Mouse (Mus musculus) heart, postnatal 0 days (tissue): ENCODE data around the gene Olfr1042. TPM values are rescaled to one million over a fixed set of nuclear protein-coding genes. Genes with fewer than 3 reads are reported as not detected.

ENCODE experiments used
- ATAC-seq: fragments of 200-750 bp; cut with Nextera tagmentation; 2 replicates; pipeline ENCODE4 v1.8.0; 2017; ENCODE audit warnings: low read depth, moderate number of reproducible peaks, moderate library complexity; ENCODE audit not compliant: insufficient read depth
- DNase-seq: peaks from one replicate; pipeline ENCODE4 v3.0.0-alpha.2; 2016; ENCODE audit warnings: low spot score
- H3K27ac ChIP-seq: fragments of 300-500 bp; sonication (generic); 2 replicates; pipeline ENCODE4 v1.5.1; 2014; ENCODE audit warnings: low read depth, mild to moderate bottlenecking
- H3K27me3 ChIP-seq: fragments of 300-500 bp; sonication (generic); 2 replicates; pipeline ENCODE4 v1.6.1; 2014; ENCODE audit warnings: low read length, mixed read lengths; ENCODE audit not compliant: control insufficient read depth, insufficient read depth
- H3K36me3 ChIP-seq: fragments of 300-500 bp; sonication (generic); replicated peaks from 2 replicates; pipeline ENCODE4 v1.6.1; 2014; ENCODE audit warnings: low read length, mixed read lengths; ENCODE audit not compliant: control insufficient read depth, insufficient read depth
- H3K4me1 ChIP-seq: fragments of 300-500 bp; sonication (generic); 2 replicates; pipeline ENCODE4 v1.6.1; 2014; ENCODE audit warnings: antibody characterized with exemption; ENCODE audit not compliant: control insufficient read depth, insufficient read depth
- H3K4me2 ChIP-seq: fragments of 300-500 bp; sonication (generic); 2 replicates; pipeline ENCODE4 v1.6.1; 2014; ENCODE audit warnings: low read depth, mild to moderate bottlenecking, low read length, moderate library complexity
- H3K4me3 ChIP-seq: fragments of 300-500 bp; sonication (generic); 2 replicates; pipeline ENCODE4 v1.5.1; 2014; ENCODE audit warnings: low read depth, low read length
- H3K9ac ChIP-seq: fragments of 300-500 bp; sonication (generic); replicated peaks from 2 replicates; pipeline ENCODE4 v1.6.1; 2014; ENCODE audit warnings: low read depth, low read length, mixed read lengths
- H3K9me3 ChIP-seq: fragments of 300-500 bp; sonication (generic); replicated peaks from 2 replicates; pipeline ENCODE4 v1.6.1; 2016; ENCODE audit warnings: low read length; ENCODE audit not compliant: control insufficient read depth
- CTCF ChIP-seq: IDR thresholded peaks from 2 replicates; pipeline ENCODE4 v1.5.1; 2016; ENCODE audit warnings: antibody characterized with exemption, control low read depth, low read depth
- EP300 ChIP-seq: IDR thresholded peaks from 2 replicates; pipeline ENCODE4 v1.6.1; 2016; ENCODE audit warnings: antibody characterized with exemption, low read depth
- WGBS: fragments of 180-500 bp; shearing (Covaris S2); extraction: QIAGEN DNeasy Blood & Tissue Kit; methylation state at CpG from one replicate; pipeline ENCODE4 v1.1.7; 2014; 5-methylcytosine and 5-hydroxymethylcytosine counted together
- polyA plus RNA-seq: library from polyadenylated mRNA; unstranded; fragments of >200 nt; fragmentation: Nextera tagmentation; extraction: Ambion mirVana; gene quantifications from 2 replicates; pipeline ENCODE4 v1.2.1, GENCODE M21; 2015
- total RNA-seq: library from RNA; depleted of rRNA; stranded (reverse); fragments of >200 nt; gene quantifications from 2 replicates; pipeline ENCODE4 v1.2.3, GENCODE M21; 2014; ENCODE audit warnings: low replicate concordance; rRNA removed

Gene Olfr1042
- total and polyA plus RNA-seq, 2 experiments from 2014 or later: not detected

GRCm38 (mm10) chr2:86167422-86167821 is 5.8 kb upstream of the Olfr1042 start, which contains the start of gene Olfr1043:
Gene Olfr1043, minus strand, starts transcription at chr2:86167522.
- Histone ChIP-seq H3K36me3 (no peaks in the 10 kb centered on the region), H3K27ac (no peak within 1 kb of the TSS), H3K9ac (no peak within 1 kb of the TSS), H3K4me2 (no peak within 1 kb of the TSS), H3K9me3 (no peaks in the 10 kb centered on the region), H3K4me3 (no peak within 1 kb of the TSS), H3K4me1 (no peaks in the 10 kb centered on the region), H3K27me3 (no peaks in the 10 kb centered on the region)
- TF ChIP-seq CTCF (no peak), EP300 (no peak)
- WGBS: 73% methylated on average over 2 of the region's 2 CpGs
- ATAC-seq (no peak), DNase-seq (no peak)

- H3K9me3 ChIP-seq: no peaks in the 10 kb centered on the region
- H3K9ac ChIP-seq: no peak within 1 kb of the TSS
- H3K36me3 ChIP-seq: no peaks in the 10 kb centered on the region
- ATAC-seq: no peak
- no peak within 1 kb of the TSS for H3K4me3 ChIP-seq
- no peak within 1 kb of the TSS for H3K4me2 ChIP-seq
- no peaks in the 10 kb centered on the region for H3K27me3 ChIP-seq
- TF ChIP-seq CTCF (no peak), EP300 (no peak)
- no peak within 1 kb of the TSS for H3K27ac ChIP-seq
- no peak for DNase-seq
- WGBS: 59% methylated on average over 1 of the region's 1 CpGs
- H3K4me1 ChIP-seq: no peaks in the 10 kb centered on the region
Observed at GRCm38 (mm10) chr2:86146632-86147031, 15.0 kb downstream of the Olfr1042 start, which contains the start of gene Olfr1040. Gene Olfr1040, minus strand, starts transcription at chr2:86146732.

DNA sequence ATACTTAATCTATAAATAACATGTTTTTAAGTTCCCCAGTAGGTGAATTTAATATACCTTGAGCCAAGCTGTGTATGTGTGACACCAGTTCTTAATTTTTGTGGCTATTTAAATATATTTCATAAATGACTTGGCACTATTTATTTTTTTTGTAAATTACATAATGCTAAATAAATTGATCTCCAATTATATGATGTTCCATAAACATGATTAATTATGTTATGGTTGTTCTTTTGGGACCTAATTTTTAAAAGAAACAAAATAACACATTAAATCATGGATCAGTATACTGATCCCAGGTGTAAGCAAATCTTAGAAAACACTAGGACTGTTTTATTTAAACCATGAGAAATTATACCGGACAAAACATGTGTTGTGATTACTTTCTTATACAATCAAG is 25.8 kb downstream of the Olfr1042 start, which contains the start of gene Olfr1039:
Gene Olfr1039, minus strand, starts transcription at position 101 of the 400 bp plus-strand sequence.
- no peak within 1 kb of the TSS for H3K4me2 ChIP-seq
- no peaks in the 10 kb centered on the region for H3K4me1 ChIP-seq
- DNase-seq (no peak), ATAC-seq (no peak)
- no peaks in the 10 kb centered on the region for H3K27me3 ChIP-seq
- H3K36me3 ChIP-seq: no peaks in the 10 kb centered on the region
- no peak within 1 kb of the TSS for H3K9ac ChIP-seq
- TF ChIP-seq EP300 (no peak), CTCF (no peak)
- no peak within 1 kb of the TSS for H3K27ac ChIP-seq
- WGBS: 86% methylated on average over 1 of the region's 1 CpGs
- no peaks in the 10 kb centered on the region for H3K9me3 ChIP-seq
- no peak within 1 kb of the TSS for H3K4me3 ChIP-seq

Other genes with a start within 250 kb of the Olfr1042 start
- gene Olfr1025-ps1, start 246.6 kb downstream of the Olfr1042 start, total RNA-seq: not detected in 2 replicates
- not detected in 2 replicates for gene Olfr1025-ps1, start 246.6 kb downstream of the Olfr1042 start, polyA plus RNA-seq
- not detected in 2 replicates for gene Olfr1026, start 240.3 kb downstream of the Olfr1042 start, total RNA-seq
- gene Olfr1026, start 240.3 kb downstream of the Olfr1042 start, polyA plus RNA-seq: not detected in 2 replicates
- not detected in 2 replicates for gene Olfr1028, start 211.4 kb downstream of the Olfr1042 start, total RNA-seq
- not detected in 2 replicates for gene Olfr1028, start 211.4 kb downstream of the Olfr1042 start, polyA plus RNA-seq
- not detected in 2 replicates for gene Olfr1029, start 187.9 kb downstream of the Olfr1042 start, total RNA-seq
- not detected in 2 replicates for gene Olfr1029, start 187.9 kb downstream of the Olfr1042 start, polyA plus RNA-seq
- gene Olfr1030, start 182.6 kb downstream of the Olfr1042 start, total RNA-seq: not detected in 2 replicates
- gene Olfr1030, start 182.6 kb downstream of the Olfr1042 start, polyA plus RNA-seq: not detected in 2 replicates
- gene Olfr1031, start 171.5 kb downstream of the Olfr1042 start, total RNA-seq: not detected in 2 replicates
- gene Olfr1031, start 171.5 kb downstream of the Olfr1042 start, polyA plus RNA-seq: not detected in 2 replicates
- not detected in 2 replicates for gene Olfr1032, start 156.3 kb downstream of the Olfr1042 start, total RNA-seq
- gene Olfr1032, start 156.3 kb downstream of the Olfr1042 start, polyA plus RNA-seq: not detected in 2 replicates
- 0.31 and 4.0 TPM in 2 replicates for gene Olfr1033, start 141.2 kb downstream of the Olfr1042 start, total RNA-seq
- 4.0 and 5.4 TPM in 2 replicates for gene Olfr1033, start 141.2 kb downstream of the Olfr1042 start, polyA plus RNA-seq
- 0.35 TPM in 1 of 2 replicates, not detected in the other for gene Olfr1034, start 116.0 kb downstream of the Olfr1042 start, total RNA-seq
- gene Olfr1034, start 116.0 kb downstream of the Olfr1042 start, polyA plus RNA-seq: 0.04 and 0.05 TPM in 2 replicates
- gene Olfr1036, start 87.8 kb downstream of the Olfr1042 start, total RNA-seq: not detected in 2 replicates
- not detected in 2 replicates for gene Olfr1036, start 87.8 kb downstream of the Olfr1042 start, polyA plus RNA-seq
- not detected in 2 replicates for gene Olfr1037, start 74.5 kb downstream of the Olfr1042 start, total RNA-seq
- not detected in 2 replicates for gene Olfr1037, start 74.5 kb downstream of the Olfr1042 start, polyA plus RNA-seq
- gene Olfr1039, start 25.9 kb downstream of the Olfr1042 start, total RNA-seq: not detected in 2 replicates
- gene Olfr1039, start 25.9 kb downstream of the Olfr1042 start, polyA plus RNA-seq: not detected in 2 replicates
- gene Olfr1040, start 15.1 kb downstream of the Olfr1042 start, total RNA-seq: not detected in 2 replicates
- gene Olfr1040, start 15.1 kb downstream of the Olfr1042 start, polyA plus RNA-seq: not detected in 2 replicates
- not detected in 2 replicates for gene Olfr1043, start 5.7 kb upstream of the Olfr1042 start, total RNA-seq
- gene Olfr1043, start 5.7 kb upstream of the Olfr1042 start, polyA plus RNA-seq: not detected in 2 replicates
- not detected in 2 replicates for gene Olfr1044, start 16.0 kb upstream of the Olfr1042 start, total RNA-seq
- not detected in 2 replicates for gene Olfr1044, start 16.0 kb upstream of the Olfr1042 start, polyA plus RNA-seq
- gene Olfr52, start 23.8 kb upstream of the Olfr1042 start, total RNA-seq: not detected in 2 replicates
- gene Olfr52, start 23.8 kb upstream of the Olfr1042 start, polyA plus RNA-seq: not detected in 2 replicates
- not detected in 2 replicates for gene Olfr1045, start 41.2 kb upstream of the Olfr1042 start, total RNA-seq
- not detected in 2 replicates for gene Olfr1045, start 41.2 kb upstream of the Olfr1042 start, polyA plus RNA-seq
- not detected in 2 replicates for gene Olfr1046, start 57.5 kb upstream of the Olfr1042 start, total RNA-seq
- gene Olfr1046, start 57.5 kb upstream of the Olfr1042 start, polyA plus RNA-seq: not detected in 2 replicates
- gene Olfr1047, start 69.6 kb upstream of the Olfr1042 start, total RNA-seq: not detected in 2 replicates
- not detected in 2 replicates for gene Olfr1047, start 69.6 kb upstream of the Olfr1042 start, polyA plus RNA-seq
- not detected in 2 replicates for gene Olfr1048, start 78.5 kb upstream of the Olfr1042 start, total RNA-seq
- gene Olfr1048, start 78.5 kb upstream of the Olfr1042 start, polyA plus RNA-seq: not detected in 2 replicates
- not detected in 2 replicates for gene Olfr1049, start 96.5 kb upstream of the Olfr1042 start, total RNA-seq
- gene Olfr1049, start 96.5 kb upstream of the Olfr1042 start, polyA plus RNA-seq: not detected in 2 replicates
- gene Olfr1051, start 117.2 kb upstream of the Olfr1042 start, total RNA-seq: not detected in 2 replicates
- not detected in 2 replicates for gene Olfr1051, start 117.2 kb upstream of the Olfr1042 start, polyA plus RNA-seq
- gene Olfr1052, start 130.6 kb upstream of the Olfr1042 start, total RNA-seq: not detected in 2 replicates
- not detected in 2 replicates for gene Olfr1052, start 130.6 kb upstream of the Olfr1042 start, polyA plus RNA-seq
- gene Olfr1053, start 153.4 kb upstream of the Olfr1042 start, total RNA-seq: not detected in 2 replicates
- gene Olfr1053, start 153.4 kb upstream of the Olfr1042 start, polyA plus RNA-seq: not detected in 2 replicates
- gene Olfr1054, start 173.6 kb upstream of the Olfr1042 start, total RNA-seq: not detected in 2 replicates
- not detected in 2 replicates for gene Olfr1054, start 173.6 kb upstream of the Olfr1042 start, polyA plus RNA-seq
- not detected in 2 replicates for gene Olfr1055, start 188.4 kb upstream of the Olfr1042 start, total RNA-seq
- not detected in 2 replicates for gene Olfr1055, start 188.4 kb upstream of the Olfr1042 start, polyA plus RNA-seq
- not detected in 2 replicates for gene Olfr1056, start 200.6 kb upstream of the Olfr1042 start, total RNA-seq
- gene Olfr1056, start 200.6 kb upstream of the Olfr1042 start, polyA plus RNA-seq: not detected in 2 replicates
- not detected in 2 replicates for gene Olfr1057, start 216.6 kb upstream of the Olfr1042 start, total RNA-seq
- not detected in 2 replicates for gene Olfr1057, start 216.6 kb upstream of the Olfr1042 start, polyA plus RNA-seq
- gene Olfr1058, start 226.7 kb upstream of the Olfr1042 start, total RNA-seq: not detected in 2 replicates
- gene Olfr1058, start 226.7 kb upstream of the Olfr1042 start, polyA plus RNA-seq: not detected in 2 replicates